Mouse (Mus musculus): Measurements from ENCODE around the gene Gm13306. TPM values are rescaled to one million over a fixed set of nuclear protein-coding genes. Genes with fewer than 3 reads are reported as not detected.
"Not testable (repeated sequence)": the region's sequence is repeated elsewhere in the genome, so short reads cannot be mapped to it uniquely, and the experiment has no call there.

Gm13306 gene
- not detected in 2 replicates for polyA plus RNA-seq (2015; fragmentation: Nextera tagmentation; extraction: Ambion mirVana)

DNA sequence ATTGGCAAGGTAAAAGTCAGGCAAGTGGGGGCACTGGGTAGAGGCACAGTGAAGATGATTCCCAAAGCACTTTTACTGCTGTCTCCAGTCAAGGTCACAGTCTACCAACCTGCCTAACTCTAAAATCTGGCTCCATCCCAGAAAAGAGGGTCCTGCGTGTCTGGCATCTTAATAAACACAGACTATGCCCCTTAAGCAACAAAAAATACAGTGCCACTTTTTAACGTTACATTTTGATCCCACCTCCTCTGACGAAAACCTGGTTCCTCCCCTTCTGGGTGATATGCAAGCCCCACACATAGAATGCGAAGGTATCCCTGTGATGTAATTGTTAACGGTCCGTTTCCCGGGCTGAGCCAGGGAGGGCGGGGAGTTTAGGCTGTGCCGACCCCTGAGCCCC lies at the start of gene Gm13306:
Gene Gm13306 (plus strand): TSS at position 301 of the 400 bp plus-strand sequence.
- not testable (repeated sequence) for H3K9ac ChIP-seq; H3K4me2 ChIP-seq; H3K4me1 ChIP-seq (replicated peaks); H3K9me3 ChIP-seq (replicated peaks); ATAC-seq (ENCODE audit: insufficient read depth); H3K36me3 ChIP-seq (replicated peaks); H3K27me3 ChIP-seq; H3K27ac ChIP-seq (replicated peaks); H3K4me3 ChIP-seq (replicated peaks)
- WGBS (ENCODE audit: insufficient replicate concordance): no CpG with 5 or more reads among the region's 9 CpGs

DNA sequence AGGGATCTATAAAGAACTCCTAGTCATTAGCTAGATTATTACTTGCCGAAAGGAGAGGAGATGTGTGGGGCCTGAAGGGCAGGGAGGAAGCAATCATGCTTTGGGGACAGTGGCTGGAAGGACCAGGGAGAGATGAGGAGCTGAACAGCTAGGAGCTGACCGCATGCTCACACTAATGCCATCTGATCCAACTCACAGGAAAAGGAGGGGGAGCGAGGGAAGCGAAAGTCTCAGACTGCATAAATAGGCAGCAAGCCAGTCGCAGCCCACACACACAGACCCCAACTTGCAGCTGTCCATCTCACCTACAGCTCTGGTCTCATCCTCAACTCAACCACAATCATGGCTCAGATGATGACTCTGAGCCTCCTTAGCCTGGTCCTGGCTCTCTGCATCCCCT lies 38.7 kb upstream of the Gm13306 start, which contains the start of gene Gm13304:
Gene Gm13304 (plus strand): TSS at position 301 of the 400 bp plus-strand sequence.
- not testable (repeated sequence) for H3K4me1 ChIP-seq (replicated peaks); H3K27me3 ChIP-seq; H3K36me3 ChIP-seq (replicated peaks); H3K9me3 ChIP-seq (replicated peaks); ATAC-seq (ENCODE audit: insufficient read depth); H3K9ac ChIP-seq; H3K4me2 ChIP-seq; H3K4me3 ChIP-seq (replicated peaks); H3K27ac ChIP-seq (replicated peaks)
- no CpG with 5 or more reads among the region's 5 CpGs for WGBS (ENCODE audit: insufficient replicate concordance)

DNA sequence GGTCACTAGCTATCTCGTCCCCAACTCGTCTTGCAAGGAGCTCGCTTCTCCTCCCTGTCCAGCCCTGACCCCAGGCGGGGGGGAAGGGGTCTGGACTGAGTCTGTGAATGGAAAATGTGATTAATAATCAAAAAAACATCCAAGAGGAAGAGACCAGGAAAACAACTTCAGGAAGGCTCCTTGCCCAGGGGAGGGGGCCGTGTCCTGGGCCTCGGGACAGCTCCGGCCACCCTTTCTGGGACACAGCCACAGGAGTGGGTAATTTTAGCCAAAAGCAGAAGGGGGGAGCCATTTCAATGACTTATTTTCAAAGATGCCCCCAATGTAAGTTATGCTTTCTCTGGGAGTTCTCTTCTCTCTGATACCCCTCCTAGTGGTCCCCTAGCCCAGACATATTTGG lies 15.3 kb downstream of the Gm13306 start, which contains the start of gene Gm13305:
Gene Gm13305 (minus strand): TSS at position 101 of the 400 bp plus-strand sequence.
- H3K27ac ChIP-seq (replicated peaks); H3K36me3 ChIP-seq (replicated peaks); H3K9ac ChIP-seq; H3K27me3 ChIP-seq; H3K4me3 ChIP-seq (replicated peaks); H3K9me3 ChIP-seq (replicated peaks); H3K4me2 ChIP-seq; H3K4me1 ChIP-seq (replicated peaks); ATAC-seq (ENCODE audit: insufficient read depth): not testable (repeated sequence)
- WGBS (ENCODE audit: insufficient replicate concordance): no CpG with 5 or more reads among the region's 7 CpGs

DNA sequence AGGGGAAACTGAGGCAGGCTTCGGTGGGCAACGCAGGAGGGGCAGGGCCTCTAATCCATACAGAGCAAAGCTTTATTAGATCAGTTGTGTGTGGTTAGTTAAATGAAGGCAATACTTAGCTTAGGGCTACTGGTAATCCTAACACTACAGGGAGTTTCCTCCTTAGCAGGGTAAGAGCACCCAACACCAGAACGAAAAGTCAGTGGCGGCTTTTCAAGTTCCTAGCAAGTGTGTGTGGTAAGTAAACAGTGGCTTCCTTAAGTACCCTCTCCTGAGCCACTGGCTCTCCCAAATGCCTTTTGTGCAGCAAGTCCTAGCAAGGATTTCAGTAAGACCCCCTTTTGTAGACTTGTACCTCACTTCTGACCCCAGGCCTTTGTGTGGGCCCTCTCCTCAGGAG lies 25.0 kb downstream of the Gm13306 start:
- not testable (repeated sequence) for ATAC-seq (ENCODE audit: insufficient read depth); H3K4me2 ChIP-seq; H3K36me3 ChIP-seq (replicated peaks); H3K4me1 ChIP-seq (replicated peaks); H3K27ac ChIP-seq (replicated peaks); H3K4me3 ChIP-seq (replicated peaks); H3K9ac ChIP-seq; H3K27me3 ChIP-seq; H3K9me3 ChIP-seq (replicated peaks)
- no CpG with 5 or more reads among the region's 4 CpGs for WGBS (ENCODE audit: insufficient replicate concordance)

DNA sequence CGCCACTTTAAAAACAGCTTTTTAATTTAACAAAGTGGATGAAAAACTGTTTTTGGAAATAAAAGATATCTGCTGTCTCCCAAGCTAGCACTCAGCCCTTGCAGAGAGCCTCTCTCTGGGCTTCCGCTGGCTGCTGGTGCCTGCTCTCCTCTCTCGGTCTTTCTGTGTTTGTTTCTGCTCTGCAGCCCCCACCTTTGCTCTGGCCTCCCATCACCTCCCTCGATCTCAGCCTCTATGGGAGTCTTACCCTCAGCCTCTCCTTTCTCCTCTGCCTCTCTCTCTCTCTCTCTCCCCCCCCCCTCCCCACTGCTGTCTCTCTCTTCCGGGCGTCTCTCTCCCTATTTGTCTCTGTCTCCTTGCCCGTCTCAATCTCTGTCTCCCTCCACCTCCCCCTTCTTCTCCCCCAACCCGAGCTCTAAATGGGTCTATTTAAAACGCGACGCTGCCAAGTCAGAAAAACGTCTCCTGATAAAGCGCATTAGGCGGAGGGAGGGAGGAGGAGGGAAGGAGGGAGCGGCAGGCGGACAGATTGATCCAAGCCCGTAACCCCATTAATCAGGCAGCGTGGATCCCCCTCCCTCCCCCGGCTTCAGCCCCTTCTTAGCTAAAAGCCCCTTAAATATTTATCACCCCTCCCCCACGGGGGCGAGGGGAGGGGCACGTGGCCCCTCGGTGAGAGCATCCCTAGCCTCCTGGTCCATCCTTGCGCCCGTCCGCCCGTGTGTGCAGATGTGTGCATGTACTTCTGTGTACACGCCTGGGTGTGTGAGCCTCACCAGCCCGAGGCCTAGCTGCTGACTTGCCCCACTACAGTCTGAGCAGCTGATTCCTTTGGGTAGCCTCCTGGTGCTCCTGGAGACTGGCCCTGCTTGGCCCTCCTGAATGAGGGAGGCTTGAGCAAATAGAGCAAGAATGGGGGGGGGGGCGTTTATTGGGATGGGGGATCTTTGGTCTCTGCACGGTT lies 30.3 kb downstream of the Gm13306 start:
- not testable (repeated sequence) for H3K9me3 ChIP-seq (replicated peaks); H3K27me3 ChIP-seq; ATAC-seq (ENCODE audit: insufficient read depth); H3K4me1 ChIP-seq (replicated peaks); H3K27ac ChIP-seq (replicated peaks); H3K9ac ChIP-seq; H3K4me2 ChIP-seq; H3K36me3 ChIP-seq (replicated peaks); H3K4me3 ChIP-seq (replicated peaks)
- no CpG with 5 or more reads among the region's 31 CpGs for WGBS (ENCODE audit: insufficient replicate concordance)

DNA sequence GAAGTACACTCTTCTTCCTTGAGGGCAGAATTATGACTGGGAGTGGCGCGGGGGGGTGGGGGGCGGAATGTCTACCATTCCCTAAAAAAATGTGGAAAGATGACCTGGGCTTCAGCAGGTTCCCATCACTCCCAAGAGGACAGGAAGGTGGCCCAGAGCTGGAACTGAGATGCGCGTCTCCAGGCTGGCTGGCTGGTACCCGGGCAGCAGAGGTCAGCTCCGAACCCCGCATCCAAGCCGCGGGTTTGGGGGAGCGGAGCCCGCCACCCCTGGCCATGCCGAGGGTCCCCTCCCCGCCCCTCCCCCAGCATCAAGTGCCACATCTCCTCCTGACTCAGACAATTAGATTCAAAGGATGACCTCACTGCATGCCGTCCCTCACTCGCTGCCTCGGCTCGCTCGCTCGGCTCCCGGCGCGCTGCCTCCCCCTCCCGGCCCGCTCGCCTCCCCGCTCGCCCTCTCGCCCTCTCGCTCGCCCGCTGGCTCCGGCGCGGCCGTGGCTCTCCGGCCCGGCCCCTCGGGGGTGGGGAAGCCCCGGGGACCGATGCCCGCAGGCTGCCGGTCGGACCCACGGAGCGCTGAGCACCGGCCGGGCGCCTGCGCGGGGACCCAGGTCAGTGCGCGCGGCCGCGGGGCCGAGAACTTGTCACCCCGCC lies 31.2 kb downstream of the Gm13306 start:
- not testable (repeated sequence) for ATAC-seq (ENCODE audit: insufficient read depth); H3K9ac ChIP-seq
- no CpG with 5 or more reads among the region's 58 CpGs for WGBS (ENCODE audit: insufficient replicate concordance)

DNA sequence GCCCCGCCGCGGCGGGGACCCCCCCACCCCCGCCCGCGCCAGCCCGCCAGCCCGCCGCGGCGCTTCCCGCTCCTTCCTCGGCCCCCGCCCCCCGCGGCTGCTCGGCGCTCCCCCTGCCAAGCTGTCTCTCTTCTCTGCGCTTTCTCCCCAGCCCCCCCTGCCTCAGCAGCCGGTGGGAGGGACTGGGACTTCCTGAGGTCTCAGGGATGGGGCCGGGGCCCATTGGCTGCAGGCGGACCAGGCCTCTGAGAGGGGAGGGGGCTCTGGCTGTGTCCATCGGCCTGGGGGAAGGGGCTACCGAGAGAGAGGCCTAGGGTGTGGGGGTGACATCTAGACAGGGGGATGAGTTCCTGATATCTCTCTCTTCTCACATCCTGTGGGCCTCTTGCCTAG lies 31.7 kb downstream of the Gm13306 start:
- not testable (repeated sequence) for H3K36me3 ChIP-seq (replicated peaks); H3K4me3 ChIP-seq (replicated peaks); H3K4me2 ChIP-seq; H3K9ac ChIP-seq; H3K27ac ChIP-seq (replicated peaks); H3K27me3 ChIP-seq; H3K4me1 ChIP-seq (replicated peaks); ATAC-seq (ENCODE audit: insufficient read depth); H3K9me3 ChIP-seq (replicated peaks)
- no CpG with 5 or more reads among the region's 25 CpGs for WGBS (ENCODE audit: insufficient replicate concordance)

More for the DNA sequence above, 31.2 kb downstream of the Gm13306 start:
- not testable (repeated sequence) for H3K4me1 ChIP-seq (replicated peaks); H3K27me3 ChIP-seq; H3K4me2 ChIP-seq; H3K27ac ChIP-seq (replicated peaks); H3K9me3 ChIP-seq (replicated peaks); H3K4me3 ChIP-seq (replicated peaks); H3K36me3 ChIP-seq (replicated peaks)

Other genes with a start within 250 kb of the Gm13306 start
- gene Gm21541, start 249.8 kb upstream of the Gm13306 start, polyA plus RNA-seq (2015; fragmentation: Nextera tagmentation; extraction: Ambion mirVana): not detected in 2 replicates
- gene Gm20878, start 211.9 kb upstream of the Gm13306 start, polyA plus RNA-seq (2015; fragmentation: Nextera tagmentation; extraction: Ambion mirVana): 0.21 and 0.37 TPM in 2 replicates
- not detected in 2 replicates for gene Fam205a4, start 187.4 kb upstream of the Gm13306 start, polyA plus RNA-seq (2015; fragmentation: Nextera tagmentation; extraction: Ambion mirVana)
- gene Gm21093, start 118.7 kb upstream of the Gm13306 start, polyA plus RNA-seq (2015; fragmentation: Nextera tagmentation; extraction: Ambion mirVana): not detected in 2 replicates
- not detected in 2 replicates for gene Gm3893, start 62.2 kb upstream of the Gm13306 start, polyA plus RNA-seq (2015; fragmentation: Nextera tagmentation; extraction: Ambion mirVana)
- 0.37 and 0.46 TPM in 2 replicates for gene Gm13304, start 38.6 kb upstream of the Gm13306 start, polyA plus RNA-seq (2015; fragmentation: Nextera tagmentation; extraction: Ambion mirVana)
- gene Gm13305, start 15.2 kb downstream of the Gm13306 start, polyA plus RNA-seq (2015; fragmentation: Nextera tagmentation; extraction: Ambion mirVana): not detected in 2 replicates
- gene Gm10600, start 87.2 kb downstream of the Gm13306 start, polyA plus RNA-seq (2015; fragmentation: Nextera tagmentation; extraction: Ambion mirVana): not detected in 2 replicates
- gene Ccl21b, start 102.3 kb downstream of the Gm13306 start, polyA plus RNA-seq (2015; fragmentation: Nextera tagmentation; extraction: Ambion mirVana): not detected in 2 replicates
- gene Gm21953, start 140.8 kb downstream of the Gm13306 start, polyA plus RNA-seq (2015; fragmentation: Nextera tagmentation; extraction: Ambion mirVana): not detected in 2 replicates
- gene Fam205a3, start 164.9 kb downstream of the Gm13306 start, polyA plus RNA-seq (2015; fragmentation: Nextera tagmentation; extraction: Ambion mirVana): not detected in 2 replicates